Mouse (Mus musculus) thymus, adult 2 months (tissue): ENCODE data around the gene Gm45785. TPM values are rescaled to one million over a fixed set of nuclear protein-coding genes. Genes with fewer than 3 reads are reported as not detected.

Experiments
- DNase-seq: peaks from one replicate; pipeline ENCODE4 v3.0.0; 2021
- H3K27ac ChIP-seq: fragments of 200-500 bp; 2 replicates; pipeline ENCODE4 v1.5.1; 2012; ENCODE audit warnings: low read length, control low read depth; ENCODE audit not compliant: control insufficient read depth, insufficient read depth
- H3K27me3 ChIP-seq: fragments of 200-500 bp; 2 replicates; pipeline ENCODE4 v1.6.1; 2012; ENCODE audit warnings: mild to moderate bottlenecking, low read length, moderate library complexity, mixed read lengths; ENCODE audit not compliant: control insufficient read depth, insufficient read depth
- H3K36me3 ChIP-seq: fragments of 200-500 bp; 2 replicates; pipeline ENCODE4 v1.6.1; 2012; ENCODE audit warnings: mild to moderate bottlenecking, low read length, moderate library complexity; ENCODE audit not compliant: control insufficient read depth, insufficient read depth
- H3K4me1 ChIP-seq: fragments of 200-500 bp; replicated peaks from 2 replicates; pipeline ENCODE4 v1.6.1; 2012; ENCODE audit warnings: low read length; ENCODE audit not compliant: control insufficient read depth, insufficient read depth
- H3K4me3 ChIP-seq: fragments of 200-500 bp; 2 replicates; pipeline ENCODE4 v1.5.1; 2012; ENCODE audit warnings: mild to moderate bottlenecking, low read length, control low read depth, moderate library complexity; ENCODE audit not compliant: control insufficient read depth, insufficient read depth
- CTCF ChIP-seq: fragments of 200-500 bp; IDR thresholded peaks from 2 replicates; pipeline ENCODE4 v1.5.1; 2012; ENCODE audit warnings: mild to moderate bottlenecking, control low read depth, low read length, moderate library complexity, borderline replicate concordance; ENCODE audit not compliant: control insufficient read depth, poor library complexity, insufficient read depth; ENCODE audit errors: extremely low read depth
- POLR2A ChIP-seq: fragments of 200-500 bp; IDR thresholded peaks from 2 replicates; pipeline ENCODE4 v1.6.1; 2012; ENCODE audit warnings: mild to moderate bottlenecking, low read length, control low read depth, moderate library complexity; ENCODE audit not compliant: control insufficient read depth, poor library complexity, insufficient read depth; ENCODE audit errors: extremely low read depth
- WGBS: fragments of 180-500 bp; shearing (Covaris S2); methylation state at CpG from one replicate; pipeline ENCODE4 v1.1.7; 2018; 5-methylcytosine and 5-hydroxymethylcytosine counted together
- polyA plus RNA-seq: library from polyadenylated mRNA; depleted of rRNA; stranded (reverse); fragments of >200 nt; gene quantifications from 2 replicates; pipeline ENCODE4 v1.2.3, GENCODE M21; 2012

Gene Gm45785
- polyA plus RNA-seq, 1 experiment, result not detected

DNA sequence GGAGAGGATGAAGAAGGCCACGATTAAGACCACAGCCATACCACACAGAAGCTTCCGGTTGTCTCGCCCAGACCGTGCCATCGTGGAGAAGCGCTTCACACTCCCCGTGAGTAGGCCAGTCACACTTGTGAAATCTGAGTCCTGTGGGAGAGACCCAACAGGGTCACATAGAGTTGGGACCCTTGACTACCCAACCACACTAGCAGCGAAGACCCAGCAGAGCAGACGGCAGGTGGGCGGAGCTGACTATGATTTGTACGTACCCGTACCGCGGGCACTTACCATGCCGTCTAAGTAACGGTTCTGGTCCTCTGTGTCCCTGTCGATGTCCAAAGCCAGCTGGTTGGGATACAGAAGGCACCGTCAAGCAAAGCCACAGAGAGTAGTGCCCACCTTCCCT is 1.6 kb downstream of the Gm45785 start:
- TF ChIP-seq CTCF (no peak), POLR2A (no peak)
- no peaks in the 10 kb centered on the region for H3K27me3 ChIP-seq
- no peak overlapping the region for H3K27ac ChIP-seq
- 95% methylated on average over 18 of the region's 18 CpGs for WGBS
- H3K36me3 ChIP-seq, result peaks cover 7% of the 10 kb centered on the region; the same call in 1 of the 2 replicates
- H3K4me3 ChIP-seq, result no peak overlapping the region
- H3K4me1 ChIP-seq, result peaks cover 27% of the 10 kb centered on the region
- DNase-seq, result no peak

DNA sequence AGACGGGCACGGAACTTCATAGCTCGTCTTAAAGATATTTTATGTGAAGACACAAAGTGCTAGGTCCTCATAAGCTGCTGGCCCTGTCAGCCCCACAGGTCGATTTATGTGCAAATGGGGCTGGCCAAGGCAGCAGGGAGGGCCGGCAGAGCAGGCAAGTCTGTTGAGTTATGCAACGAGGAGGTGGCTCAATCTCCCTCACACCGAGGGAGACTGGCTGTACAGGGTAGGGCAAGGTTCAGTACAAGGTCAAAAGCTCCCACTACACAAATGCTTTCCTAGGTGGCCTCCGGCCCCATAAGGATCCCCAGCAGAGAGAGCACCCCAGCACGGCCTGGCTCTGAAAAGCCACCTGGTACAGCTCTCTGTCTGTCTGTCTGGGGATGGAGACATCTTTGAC is 2.7 kb downstream of the Gm45785 start:
- Histone ChIP-seq H3K27me3 (no peaks in the 10 kb centered on the region), H3K36me3 (peaks cover 7% of the 10 kb centered on the region; the same call in 1 of the 2 replicates), H3K4me1 (peaks cover 19% of the 10 kb centered on the region), H3K27ac (no peak overlapping the region), H3K4me3 (no peak overlapping the region)
- DNase-seq, result no peak
- WGBS, result 85% methylated on average over 9 of the region's 9 CpGs
- TF ChIP-seq CTCF (no peak), POLR2A (no peak)

DNA sequence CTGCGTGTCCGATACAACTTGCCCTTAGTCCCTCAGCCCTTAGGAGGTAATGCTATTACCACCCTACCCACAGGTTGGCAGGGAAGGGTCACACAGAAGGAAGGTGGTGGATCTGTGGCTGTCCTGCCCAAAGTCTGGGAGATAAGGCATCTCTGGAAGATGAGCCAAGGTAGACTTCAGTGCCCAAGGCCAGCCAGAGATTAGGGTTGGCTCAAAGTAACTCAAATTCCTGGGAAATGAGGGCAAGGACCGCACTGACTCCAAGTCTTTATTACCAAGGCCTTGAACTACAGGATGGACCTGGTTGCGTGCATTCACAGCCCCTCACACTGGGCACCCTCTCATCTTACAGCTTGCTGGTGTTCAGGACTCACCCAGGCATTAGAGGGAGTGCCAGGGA is 4.2 kb downstream of the Gm45785 start:
- WGBS, result 98% methylated on average over 4 of the region's 4 CpGs
- H3K4me1 ChIP-seq, result peaks cover 10% of the 10 kb centered on the region

DNA sequence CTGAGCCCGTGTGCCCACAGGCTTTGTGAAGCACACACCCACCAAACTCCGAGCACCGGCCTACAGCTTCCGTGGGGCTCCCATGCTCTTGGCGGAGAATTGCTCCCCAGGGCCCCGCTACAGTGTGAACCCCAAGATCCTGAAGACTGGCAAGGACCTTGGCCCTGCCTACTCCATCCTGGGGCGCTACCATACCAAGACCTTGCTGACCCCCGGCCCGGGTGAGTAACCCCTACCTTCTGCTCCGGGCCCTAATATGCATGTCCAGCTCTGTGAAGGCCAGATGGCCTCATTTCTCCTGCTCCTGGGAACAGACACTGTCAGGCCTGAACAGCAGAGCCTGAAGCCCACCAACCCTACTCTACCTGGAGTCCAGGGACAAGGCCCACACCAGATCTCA is 7.5 kb downstream of the Gm45785 start:
- no peak overlapping the region for H3K27ac ChIP-seq
- H3K36me3 ChIP-seq, result peaks cover 5% of the 10 kb centered on the region; the same call in 1 of the 2 replicates
- no peak overlapping the region for H3K4me3 ChIP-seq
- no peaks in the 10 kb centered on the region for H3K4me1 ChIP-seq
- no peaks in the 10 kb centered on the region for H3K27me3 ChIP-seq
- TF ChIP-seq POLR2A, result no peak
- TF ChIP-seq CTCF, result no peak
- DNase-seq, result no peak
- 96% methylated on average over 10 of the region's 10 CpGs for WGBS

More for the DNA sequence above, 4.2 kb downstream of the Gm45785 start:
- Histone ChIP-seq H3K27me3 (no peaks in the 10 kb centered on the region), H3K4me3 (no peak overlapping the region), H3K27ac (no peak overlapping the region), H3K36me3 (peaks cover 7% of the 10 kb centered on the region; the same call in 1 of the 2 replicates)
- TF ChIP-seq POLR2A (no peak), CTCF (no peak)
- DNase-seq, result no peak

DNA sequence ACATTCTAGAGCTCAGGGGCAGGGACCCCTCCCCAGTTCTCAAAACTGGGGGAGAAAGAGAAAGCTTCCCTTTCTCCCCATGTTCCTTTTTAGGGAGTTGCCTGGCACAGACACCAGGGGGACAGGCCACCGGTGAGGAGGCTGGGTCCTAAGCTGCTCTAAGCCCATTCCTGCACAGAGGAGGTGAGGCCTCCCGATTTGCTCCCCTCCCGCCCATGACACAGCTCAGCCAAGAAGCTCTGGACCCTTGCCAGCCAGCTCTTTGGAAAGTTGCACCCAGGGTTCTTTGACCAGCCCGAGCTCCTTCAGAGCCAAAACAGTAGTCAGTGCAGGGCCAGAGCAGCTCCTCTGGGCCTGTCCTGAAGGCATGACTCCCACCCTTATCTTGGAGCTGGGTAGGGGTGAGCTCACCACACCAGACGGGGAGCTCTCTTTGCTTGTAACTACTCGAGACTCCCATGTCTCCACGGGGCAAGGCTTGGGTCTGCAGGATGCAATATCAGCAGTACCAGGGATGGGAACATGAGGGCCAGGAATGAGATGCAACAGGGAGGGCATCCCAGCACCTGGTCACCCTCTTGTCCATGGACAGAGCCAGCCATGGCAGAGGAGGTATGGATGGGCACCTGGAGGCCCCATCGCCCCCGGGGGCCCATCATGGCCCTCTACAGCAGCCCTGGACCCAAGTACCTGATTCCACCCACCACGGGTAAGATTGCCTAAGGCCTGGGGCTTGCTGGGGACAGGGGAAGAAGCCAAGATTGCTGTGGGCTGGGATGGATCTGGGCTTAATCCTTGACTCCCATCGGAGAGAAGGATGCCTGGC is 8.2 kb downstream of the Gm45785 start, which contains the start of gene Odf3:
Gene Odf3, plus strand, starts transcription at position 51 of the 826 bp plus-strand sequence.
- no peak within 1 kb of the TSS for H3K4me3 ChIP-seq
- TF ChIP-seq POLR2A (no peak), CTCF (no peak)
- 80% methylated on average over 11 of the region's 11 CpGs for WGBS
- no peak within 1 kb of the TSS for H3K27ac ChIP-seq
- no peaks in the 10 kb centered on the region for H3K27me3 ChIP-seq
- DNase-seq, result no peak
- no peaks in the 10 kb centered on the region for H3K4me1 ChIP-seq
- H3K36me3 ChIP-seq, result no peaks in the 10 kb centered on the region; the same call in 1 of the 2 replicates

DNA sequence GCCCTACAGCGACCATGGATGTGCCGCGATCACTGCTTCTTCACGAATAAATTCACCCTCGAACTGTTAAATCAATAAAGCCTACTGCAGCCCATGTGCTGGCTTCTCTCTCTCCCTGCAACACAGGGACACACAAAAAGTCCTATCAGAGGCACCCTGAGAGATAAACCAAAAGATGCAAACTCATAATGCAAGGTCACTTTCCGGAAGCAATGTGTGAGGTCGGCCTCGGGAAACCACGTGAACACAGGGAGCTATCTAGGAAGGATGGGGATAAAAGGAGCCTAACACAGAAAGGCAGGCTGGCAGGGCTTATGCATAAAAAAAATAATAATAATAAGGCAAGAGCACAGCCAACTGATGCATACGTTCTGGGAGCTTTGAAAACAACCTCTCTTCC is 9.5 kb downstream of the Gm45785 start:
- DNase-seq, result no peak
- Histone ChIP-seq H3K4me1 (no peaks in the 10 kb centered on the region), H3K27ac (no peak overlapping the region), H3K36me3 (no peaks in the 10 kb centered on the region), H3K4me3 (no peak overlapping the region), H3K27me3 (no peaks in the 10 kb centered on the region)
- TF ChIP-seq CTCF (no peak), POLR2A (no peak)
- 92% methylated on average over 10 of the region's 10 CpGs for WGBS

DNA sequence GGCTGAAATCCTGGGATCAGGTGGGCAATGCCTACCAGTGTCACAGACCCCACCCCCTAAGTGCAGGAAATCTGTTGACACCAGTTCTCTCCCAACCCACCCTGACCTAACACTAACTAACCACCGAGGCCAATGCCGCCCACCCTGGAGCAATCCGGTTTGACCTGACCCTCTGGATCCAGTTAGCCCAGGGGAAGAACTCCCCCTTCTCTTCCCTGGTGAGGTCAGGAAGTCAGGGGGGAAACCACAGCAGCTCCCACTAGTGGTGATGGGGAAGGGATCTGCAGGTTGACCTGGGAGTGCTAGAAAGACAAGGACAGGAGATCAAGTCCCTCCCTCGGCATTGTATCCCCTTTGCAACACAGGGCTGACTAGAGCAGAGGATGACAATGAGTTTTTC is 10.4 kb downstream of the Gm45785 start:
- Histone ChIP-seq H3K4me3 (no peak overlapping the region), H3K4me1 (no peaks in the 10 kb centered on the region)
- WGBS, result 77% methylated on average over 4 of the region's 4 CpGs

More for the DNA sequence above, 10.4 kb downstream of the Gm45785 start:
- TF ChIP-seq POLR2A (no peak), CTCF (no peak)
- H3K27ac ChIP-seq, result no peak overlapping the region
- DNase-seq, result no peak
- no peaks in the 10 kb centered on the region for H3K27me3 ChIP-seq
- H3K36me3 ChIP-seq, result no peaks in the 10 kb centered on the region
